Mouse (Mus musculus) hindlimb bud, embryonic 11.5 days (tissue): ENCODE measurements around the gene Pygo2.
"Not testable (repeated sequence)": the region's sequence is repeated elsewhere in the genome, so short reads cannot be mapped to it uniquely, and the experiment has no call there.

Experiments
- DNase-seq: peaks from one replicate; pipeline ENCODE4 v3.0.0-alpha.2; 2012; ENCODE audit warnings: low read depth, low spot score; ENCODE audit errors: extremely low spot score

The Pygo2 gene

GRCm38 (mm10) chr3:89419981-89420380 lies 10.0 kb upstream of the Pygo2 start:
- no peak for DNase-seq

GRCm38 (mm10) chr3:89420421-89420820 lies 9.6 kb upstream of the Pygo2 start:
- no peak for DNase-seq

- no peak for DNase-seq
Measured at GRCm38 (mm10) chr3:89421002-89421774, 8.8 kb upstream of the Pygo2 start.

DNA sequence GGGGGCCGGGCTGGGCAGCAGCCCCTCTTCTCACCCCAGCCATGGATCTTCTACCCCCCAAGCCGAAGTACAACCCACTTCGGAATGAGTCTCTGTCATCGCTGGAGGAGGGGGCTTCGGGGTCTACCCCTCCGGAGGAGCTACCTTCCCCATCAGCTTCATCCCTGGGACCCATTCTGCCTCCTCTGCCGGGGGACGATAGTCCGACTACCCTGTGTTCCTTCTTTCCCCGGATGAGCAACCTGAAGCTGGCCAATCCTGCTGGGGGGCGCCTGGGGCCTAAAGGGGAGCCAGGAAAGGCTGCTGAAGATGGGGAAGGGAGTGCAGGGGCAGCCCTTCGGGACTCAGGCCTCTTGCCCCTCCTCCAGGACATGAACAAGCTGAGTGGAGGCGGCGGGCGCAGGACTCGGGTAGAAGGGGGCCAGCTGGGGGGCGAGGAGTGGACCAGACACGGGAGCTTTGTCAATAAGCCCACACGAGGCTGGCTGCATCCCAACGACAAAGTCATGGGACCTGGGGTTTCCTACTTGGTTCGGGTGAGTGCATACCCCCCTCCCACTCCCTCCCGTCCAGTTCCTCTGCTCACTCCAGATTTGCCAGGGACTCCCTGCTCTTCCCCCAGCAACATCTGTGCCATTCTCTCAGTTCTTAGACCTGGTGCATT lies 8.1 kb upstream of the Pygo2 start:
- no peak for DNase-seq

- DNase-seq, result no peak
Measured at GRCm38 (mm10) chr3:89422556-89423205, 7.3 kb upstream of the Pygo2 start.

DNA sequence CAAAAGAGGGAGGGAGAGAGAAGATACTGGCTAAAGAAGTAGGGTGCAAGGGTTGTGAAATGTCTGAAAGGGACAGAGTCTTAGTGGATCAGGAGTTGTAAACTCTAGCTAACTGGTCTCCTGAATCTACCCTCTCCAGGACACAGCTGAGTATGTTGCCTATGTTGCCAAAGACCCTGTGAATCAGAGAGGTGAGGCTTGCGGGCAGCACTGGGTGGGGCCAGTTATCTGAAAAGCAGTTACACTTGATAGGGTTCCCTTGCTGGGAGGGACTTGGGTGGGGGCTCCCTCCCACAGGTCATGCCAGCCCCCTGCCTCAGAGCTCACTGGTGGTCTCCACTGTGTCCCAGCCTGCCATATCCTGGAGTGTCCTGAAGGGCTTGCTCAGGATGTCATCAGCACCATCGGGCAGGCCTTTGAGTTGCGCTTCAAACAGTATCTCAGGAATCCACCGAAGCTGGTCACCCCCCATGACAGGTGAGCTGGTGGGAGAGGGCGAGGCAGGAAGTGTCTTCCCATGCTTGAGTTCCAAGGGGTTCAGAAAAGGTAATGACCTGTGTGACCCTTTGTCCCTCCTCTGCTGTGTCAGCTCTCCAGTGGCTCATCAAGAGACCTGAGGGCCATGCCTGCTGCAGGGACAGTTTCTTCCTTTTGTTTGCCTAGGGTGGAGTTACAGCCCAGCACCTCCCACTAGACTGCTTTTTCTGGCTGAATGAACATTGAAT lies 5.4 kb upstream of the Pygo2 start:
- DNase-seq, result no peak

DNA sequence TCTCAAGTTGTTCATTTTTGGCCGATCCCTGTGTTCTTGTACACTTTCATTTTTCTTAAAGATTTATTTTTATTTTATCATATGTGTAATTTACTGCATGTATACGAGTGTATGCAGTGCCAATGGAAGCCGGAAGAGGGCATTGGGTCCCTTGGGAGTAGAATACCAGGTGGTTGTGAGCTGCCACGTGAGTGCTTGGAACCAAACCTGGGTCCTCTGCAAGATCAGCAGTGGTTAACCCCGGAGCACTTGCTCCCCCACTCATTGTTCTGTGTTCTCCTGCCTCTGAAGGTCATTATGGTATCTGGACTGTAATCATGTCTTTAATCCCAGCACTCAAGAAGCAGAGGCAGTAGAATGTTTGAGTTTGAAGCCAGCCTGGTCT lies 4.9 kb upstream of the Pygo2 start:
- DNase-seq, result no peak

DNA sequence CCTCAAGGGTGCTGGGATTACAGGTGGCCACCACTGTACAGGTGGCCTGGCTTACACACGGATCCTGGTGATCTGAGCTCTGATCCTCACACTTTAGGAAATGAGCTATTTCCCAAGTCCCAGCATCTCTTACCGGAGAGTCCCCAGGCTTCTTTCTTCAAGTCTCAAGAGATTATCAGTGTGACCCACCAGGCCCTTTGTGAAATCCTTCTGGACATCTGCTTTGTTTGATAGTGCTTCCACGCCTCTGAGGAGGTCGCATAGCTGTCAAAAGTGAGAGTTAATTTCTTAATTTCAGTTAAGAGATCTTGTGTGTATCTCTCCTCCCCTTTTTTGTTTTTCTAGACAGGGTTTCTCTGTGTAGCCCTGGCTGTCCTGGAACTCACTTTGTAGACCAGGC lies 4.1 kb upstream of the Pygo2 start:
- DNase-seq, result no peak

DNA sequence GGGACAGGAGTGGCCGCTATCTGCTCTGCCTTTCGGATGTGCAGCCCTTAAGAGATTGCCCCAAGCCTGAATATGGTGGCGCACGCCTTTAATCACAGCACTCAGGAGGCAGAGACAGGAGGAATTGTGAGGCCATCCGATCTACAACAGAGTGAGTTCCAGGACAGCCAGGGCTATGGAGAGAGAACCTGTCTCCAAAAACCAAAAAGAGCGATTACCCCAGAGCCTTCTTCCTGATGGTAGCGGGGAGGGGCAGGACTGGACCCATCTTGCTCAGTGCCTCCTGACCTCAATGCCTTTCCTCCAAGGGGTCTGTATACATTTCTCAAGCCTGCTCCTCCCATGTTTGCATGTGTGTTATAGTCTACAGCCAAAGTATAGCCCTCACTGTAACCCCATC lies 993 bp upstream of the Pygo2 start:
- not testable (repeated sequence) for DNase-seq

- no peak for DNase-seq
Measured at GRCm38 (mm10) chr3:89432606-89433005, 2.6 kb downstream of the Pygo2 start.

GRCm38 (mm10) chr3:89434532-89434931 lies 4.5 kb downstream of the Pygo2 start:
- no peak for DNase-seq

DNA sequence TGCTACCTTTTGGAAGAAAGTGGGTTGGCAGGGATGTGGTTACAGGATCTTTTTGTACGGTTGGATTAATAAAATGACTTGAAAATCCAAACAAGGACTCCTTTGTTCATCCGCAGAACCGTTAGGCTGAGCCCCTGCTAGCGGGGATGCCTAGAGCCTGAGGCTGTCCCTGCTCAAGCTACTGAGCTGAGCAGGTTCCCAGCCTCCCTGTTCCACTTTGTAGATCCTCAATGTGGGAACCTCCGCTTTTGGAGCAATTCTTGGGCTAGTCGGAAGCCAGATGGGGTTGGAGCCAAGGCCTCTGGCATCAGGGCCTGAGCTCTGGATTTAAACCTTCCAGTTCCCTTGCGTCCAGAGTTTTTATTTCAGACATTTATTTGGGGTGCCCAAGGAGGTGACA lies 5.0 kb downstream of the Pygo2 start:
- DNase-seq, result no peak

DNA sequence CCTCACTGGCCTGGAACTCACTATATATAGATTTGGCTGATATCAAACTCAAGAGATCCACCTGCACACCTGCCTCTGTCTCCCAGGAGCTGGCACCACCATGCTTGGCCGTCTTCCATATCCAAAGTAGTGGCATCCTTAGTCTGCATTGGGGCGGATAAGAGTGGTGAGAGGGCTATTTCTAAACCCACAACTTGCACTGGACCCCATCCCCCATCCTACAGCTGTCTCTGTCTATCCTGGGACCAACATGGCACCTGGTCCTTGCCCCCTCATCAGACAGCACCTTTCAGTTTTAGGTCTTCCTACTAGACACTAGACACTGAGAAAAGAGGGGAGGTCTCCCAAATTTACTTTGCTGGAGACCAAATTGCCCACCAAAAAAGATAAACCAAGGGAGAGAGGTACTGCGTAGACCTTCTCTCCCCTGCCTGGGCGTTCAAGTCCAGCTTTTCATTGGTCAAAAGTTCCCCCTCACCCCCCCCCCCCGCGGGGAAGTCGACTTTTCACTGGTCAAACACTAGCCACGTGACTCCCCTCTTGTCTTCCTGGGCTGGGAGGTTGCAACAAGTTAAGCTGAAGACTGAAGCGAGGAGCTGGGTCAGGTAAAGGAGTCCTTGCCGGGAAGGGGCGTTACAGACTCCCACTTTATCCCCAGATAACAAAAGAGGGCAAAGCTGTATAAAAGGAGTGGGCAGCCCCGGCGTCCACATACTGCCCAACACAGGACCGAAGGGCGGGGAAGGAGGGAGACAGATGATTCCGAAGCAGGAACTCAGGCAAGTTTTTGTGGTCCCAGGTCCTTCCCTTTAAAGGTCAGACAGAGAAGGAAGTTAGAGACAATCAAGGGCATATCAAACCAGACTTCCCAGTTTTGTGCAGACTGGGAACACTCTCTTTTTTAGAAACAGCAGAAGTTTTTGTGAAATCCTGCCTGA lies 6.4 kb downstream of the Pygo2 start, which contains the start of gene Pbxip1:
TSS of gene Pbxip1 (plus strand) at position 531 of the 938 bp plus-strand sequence.
- DNase-seq, result no peak

DNA sequence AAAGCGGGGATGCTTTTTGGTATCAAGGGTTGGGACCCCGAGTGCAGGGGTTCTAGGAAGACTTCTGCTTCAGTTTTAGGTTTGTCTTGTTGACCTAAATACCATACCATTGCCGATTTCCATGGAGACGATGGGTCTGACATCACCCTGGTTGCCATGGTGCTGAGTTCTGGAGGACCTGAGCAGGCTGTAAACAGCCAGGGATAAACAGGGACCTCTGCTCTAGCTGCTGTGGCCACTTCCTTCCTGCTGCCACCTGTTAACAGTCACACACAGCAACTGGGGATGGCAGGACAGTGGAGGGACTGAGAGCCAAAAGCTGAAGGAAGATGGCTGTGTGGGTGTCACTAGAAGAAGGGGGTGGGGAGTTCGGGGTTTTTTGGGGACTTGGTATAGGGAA lies 7.3 kb downstream of the Pygo2 start:
- DNase-seq, result no peak

DNA sequence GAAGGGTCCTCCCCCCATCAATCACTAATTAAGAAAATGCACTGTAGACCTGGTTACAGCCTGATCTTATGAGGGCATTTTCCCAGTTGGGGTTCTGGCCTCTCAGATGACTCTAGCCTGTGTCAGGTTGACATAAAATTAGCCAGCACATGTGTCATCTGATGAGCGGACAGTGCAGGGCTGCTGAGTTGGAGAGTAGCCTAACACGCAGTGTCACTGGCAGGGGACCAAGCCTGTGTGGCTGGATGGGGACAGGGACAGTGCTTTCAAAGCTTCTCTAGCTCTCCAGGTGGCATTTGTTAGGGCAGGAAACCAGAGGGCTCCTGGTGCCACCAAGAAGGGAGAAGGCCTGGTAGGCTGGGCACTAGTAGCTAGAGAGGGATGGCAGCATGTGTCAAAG lies 10.7 kb downstream of the Pygo2 start:
- DNase-seq, result no peak

GRCm38 (mm10) chr3:89448720-89449537 lies 18.9 kb downstream of the Pygo2 start:
- DNase-seq, result no peak

DNA sequence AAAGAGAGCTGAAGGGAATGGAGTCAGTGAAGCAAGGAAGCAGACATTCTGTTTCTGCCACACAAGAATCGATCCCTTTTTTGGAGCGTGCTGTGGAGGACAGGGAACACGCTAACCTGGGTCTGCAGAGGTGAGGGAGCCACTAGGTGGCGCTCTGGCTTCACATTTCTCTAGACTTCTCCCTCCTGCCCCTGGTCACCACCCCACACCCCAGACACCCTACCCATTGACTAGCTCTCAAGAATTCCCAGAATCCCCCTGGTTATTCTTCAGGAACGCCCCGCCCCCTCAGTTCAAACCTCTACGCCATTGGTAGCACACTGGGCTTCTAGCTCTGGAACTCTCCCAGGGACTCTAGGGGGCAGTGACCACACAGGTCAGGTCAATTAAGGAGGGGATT lies 19.5 kb downstream of the Pygo2 start:
- DNase-seq, result no peak

DNA sequence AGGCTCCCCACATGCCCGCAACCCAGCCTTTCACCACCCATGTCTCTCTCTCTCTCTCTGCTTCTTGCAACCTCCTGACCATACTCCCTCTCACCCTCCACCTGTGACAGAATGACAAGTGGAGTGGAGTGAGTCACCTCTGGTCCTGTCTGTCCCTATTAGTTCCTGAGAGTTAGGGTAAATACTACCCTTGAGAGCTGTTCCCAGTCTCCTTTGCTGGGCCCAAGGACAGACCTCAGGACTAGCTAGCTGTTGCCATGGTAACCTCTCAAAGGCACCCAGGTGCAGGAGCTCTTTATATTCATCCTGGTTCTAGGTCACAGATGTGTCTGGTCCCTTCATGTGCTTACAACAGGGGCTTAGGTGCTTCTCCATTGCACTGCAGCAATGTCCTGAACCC lies 21.9 kb downstream of the Pygo2 start:
- DNase-seq, result no peak

DNA sequence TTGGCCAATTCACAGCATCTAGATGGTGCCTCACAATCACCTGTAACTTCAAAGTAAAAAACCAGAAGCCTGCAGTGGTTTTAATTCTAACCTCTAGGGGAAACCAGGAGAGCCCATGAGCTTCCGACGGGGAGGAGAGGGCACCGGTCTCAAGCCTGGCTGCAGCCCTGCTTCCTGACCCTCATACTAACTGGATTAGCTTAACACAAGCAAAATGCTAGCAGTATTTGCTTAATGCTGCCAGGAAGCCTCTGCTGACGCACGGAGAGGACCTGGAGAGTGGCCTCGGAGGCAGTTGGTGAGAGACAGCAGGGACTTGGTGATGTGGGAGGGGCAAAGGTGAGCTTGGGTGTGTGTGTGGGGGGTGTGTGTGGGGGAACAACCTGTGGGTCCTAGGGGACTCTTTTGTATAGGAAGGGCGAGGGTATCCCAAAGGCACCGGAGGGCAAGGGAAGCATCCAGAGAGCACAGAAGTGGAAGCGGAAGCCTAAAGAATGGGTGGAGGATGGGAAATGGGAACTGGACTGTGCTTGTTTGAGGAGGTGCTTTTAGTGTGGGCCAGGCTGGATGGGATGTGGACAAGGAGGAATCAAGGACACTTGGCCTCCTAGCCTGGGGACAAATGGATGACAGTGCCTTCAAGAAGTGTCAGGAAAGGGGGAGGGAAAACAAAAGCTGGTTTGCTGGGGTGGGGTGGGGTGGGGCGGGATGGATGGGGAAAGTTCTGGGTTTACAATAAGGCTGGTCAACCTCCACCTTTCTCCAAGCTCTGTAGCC lies 24.6 kb downstream of the Pygo2 start, which contains the start of gene Pmvk:
TSS of gene Pmvk (plus strand) at position 141 of the 777 bp plus-strand sequence.
- no peak for DNase-seq
